Mouse (Mus musculus): Measurements from ENCODE around the gene Atg10. TPM values are rescaled to one million over a fixed set of nuclear protein-coding genes. Genes with fewer than 3 reads are reported as not detected.

The Atg10 gene
- total and polyA plus RNA-seq, 2 experiments from 2014 or later, result 3.2 to 13.2 TPM

DNA sequence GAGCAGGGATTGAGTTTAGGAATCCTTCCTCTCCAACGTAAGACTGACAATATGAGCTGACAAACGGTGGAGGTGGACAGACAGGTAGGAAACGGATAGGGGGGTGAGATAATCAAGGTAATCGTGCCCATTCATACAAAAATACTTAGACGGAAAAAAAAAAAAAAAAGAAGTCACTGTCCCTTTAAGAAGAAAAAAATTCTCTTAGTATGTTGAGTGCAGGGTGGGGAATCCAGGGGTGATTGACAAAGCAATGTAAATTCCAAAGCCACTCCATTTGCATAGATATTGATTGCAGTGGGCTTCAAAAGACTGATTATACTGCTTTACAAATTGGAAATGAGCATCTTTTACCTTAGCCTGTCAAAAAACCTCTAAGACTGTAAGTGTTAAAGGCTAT, 123.4 kb downstream of the Atg10 start:
- Histone ChIP-seq H3K9ac (replicated peaks; ENCODE audit: low read length, poor library complexity, severe bottlenecking) (no peak overlapping the region), H3K4me2 (ENCODE audit: low read depth, low read length, poor library complexity, severe bottlenecking) (no peak overlapping the region), H3K27ac (ENCODE audit: low read depth, low read length) (no peak overlapping the region), H3K27me3 (ENCODE audit: insufficient read depth, low read length) (no peaks in the 10 kb centered on the region), H3K9me3 (ENCODE audit: low read length) (no peaks in the 10 kb centered on the region), H3K4me3 (ENCODE audit: low read depth, low read length) (no peak overlapping the region), H3K4me1 (ENCODE audit: insufficient read depth, low read length) (no peaks in the 10 kb centered on the region), H3K36me3 (ENCODE audit: insufficient read depth, low read length) (no peaks in the 10 kb centered on the region)
- ATAC-seq (ENCODE audit: low FRiP score) (no peak), DNase-seq (ENCODE audit: low spot score) (no peak)
- WGBS, result 72% methylated on average over 5 of the region's 5 CpGs
- no peak for TF ChIP-seq CTCF (IDR thresholded peaks at IDR 0.05)

- H3K4me3 ChIP-seq (ENCODE audit: low read depth, low read length), result no peak overlapping the region
- TF ChIP-seq CTCF (IDR thresholded peaks at IDR 0.05), result no peak
- peaks cover 6% of the 10 kb centered on the region; the same call in 1 of the 2 replicates for H3K4me1 ChIP-seq (ENCODE audit: insufficient read depth, low read length)
- H3K4me2 ChIP-seq (ENCODE audit: low read depth, low read length, poor library complexity, severe bottlenecking), result no peak overlapping the region
- no peak for ATAC-seq (ENCODE audit: low FRiP score)
- WGBS, result 81% methylated on average over 4 of the region's 4 CpGs
- H3K27me3 ChIP-seq (ENCODE audit: insufficient read depth, low read length), result no peaks in the 10 kb centered on the region
- DNase-seq (ENCODE audit: low spot score), result no peak
- no peaks in the 10 kb centered on the region for H3K36me3 ChIP-seq (ENCODE audit: insufficient read depth, low read length)
- peak overlapping the region; percentile 60 for H3K27ac ChIP-seq (ENCODE audit: low read depth, low read length)
- H3K9ac ChIP-seq (replicated peaks; ENCODE audit: low read length, poor library complexity, severe bottlenecking), result no peak overlapping the region
- H3K9me3 ChIP-seq (ENCODE audit: low read length), result no peaks in the 10 kb centered on the region
Measured at GRCm38 (mm10) chr13:91094851-91095250, 128.9 kb downstream of the Atg10 start.

DNA sequence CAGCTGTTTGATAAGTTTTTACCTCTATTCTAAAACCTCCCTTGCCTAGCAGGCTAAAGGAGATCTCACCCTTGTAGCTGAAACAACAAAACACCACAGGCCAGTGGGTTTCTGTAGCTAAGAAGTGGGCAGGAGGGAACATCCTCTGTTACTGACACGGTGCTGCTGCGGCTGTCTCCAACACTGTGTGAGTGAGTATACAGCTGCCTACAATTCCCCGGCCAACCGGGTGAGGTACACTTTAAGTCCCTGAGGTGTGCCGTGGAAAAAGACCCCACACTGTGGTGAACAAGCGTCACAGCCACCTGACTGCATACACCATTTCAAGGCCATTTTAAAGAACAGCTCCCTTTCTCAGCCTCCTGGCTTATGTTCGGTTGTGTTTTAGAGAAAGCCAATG, 129.6 kb downstream of the Atg10 start:
- no peak overlapping the region for H3K9ac ChIP-seq (replicated peaks; ENCODE audit: low read length, poor library complexity, severe bottlenecking)
- 13% methylated on average over 7 of the region's 7 CpGs for WGBS
- H3K27ac ChIP-seq (ENCODE audit: low read depth, low read length), result peak overlapping the region; percentile 60

GRCm38 (mm10) chr13:91093610-91094009, 130.2 kb downstream of the Atg10 start:
- no peak overlapping the region for H3K4me3 ChIP-seq (ENCODE audit: low read depth, low read length)
- H3K4me2 ChIP-seq (ENCODE audit: low read depth, low read length, poor library complexity, severe bottlenecking), result no peak overlapping the region
- ATAC-seq (ENCODE audit: low FRiP score), result no peak
- peak; percentile 27 for DNase-seq (ENCODE audit: low spot score)
- H3K9me3 ChIP-seq (ENCODE audit: low read length), result no peaks in the 10 kb centered on the region
- peaks cover 6% of the 10 kb centered on the region; the same call in 1 of the 2 replicates for H3K4me1 ChIP-seq (ENCODE audit: insufficient read depth, low read length)
- WGBS, result 6% methylated on average over 1 of the region's 1 CpGs
- H3K9ac ChIP-seq (replicated peaks; ENCODE audit: low read length, poor library complexity, severe bottlenecking), result no peak overlapping the region
- no peak for TF ChIP-seq CTCF (IDR thresholded peaks at IDR 0.05)
- no peaks in the 10 kb centered on the region for H3K36me3 ChIP-seq (ENCODE audit: insufficient read depth, low read length)
- H3K27ac ChIP-seq (ENCODE audit: low read depth, low read length), result peak overlapping the region; percentile 60; the same call in 1 of the 2 replicates
- no peaks in the 10 kb centered on the region for H3K27me3 ChIP-seq (ENCODE audit: insufficient read depth, low read length)

More for the DNA sequence above, 129.6 kb downstream of the Atg10 start:
- Histone ChIP-seq H3K4me3 (ENCODE audit: low read depth, low read length) (no peak overlapping the region), H3K9me3 (ENCODE audit: low read length) (no peaks in the 10 kb centered on the region), H3K36me3 (ENCODE audit: insufficient read depth, low read length) (no peaks in the 10 kb centered on the region), H3K4me2 (ENCODE audit: low read depth, low read length, poor library complexity, severe bottlenecking) (no peak overlapping the region), H3K27me3 (ENCODE audit: insufficient read depth, low read length) (no peaks in the 10 kb centered on the region), H3K4me1 (ENCODE audit: insufficient read depth, low read length) (peaks cover 6% of the 10 kb centered on the region; the same call in 1 of the 2 replicates)
- peak; percentile 60 for ATAC-seq (ENCODE audit: low FRiP score)
- peak; percentile 57 for DNase-seq (ENCODE audit: low spot score)
- peak; percentile 33 for TF ChIP-seq CTCF (IDR thresholded peaks at IDR 0.05)

DNA sequence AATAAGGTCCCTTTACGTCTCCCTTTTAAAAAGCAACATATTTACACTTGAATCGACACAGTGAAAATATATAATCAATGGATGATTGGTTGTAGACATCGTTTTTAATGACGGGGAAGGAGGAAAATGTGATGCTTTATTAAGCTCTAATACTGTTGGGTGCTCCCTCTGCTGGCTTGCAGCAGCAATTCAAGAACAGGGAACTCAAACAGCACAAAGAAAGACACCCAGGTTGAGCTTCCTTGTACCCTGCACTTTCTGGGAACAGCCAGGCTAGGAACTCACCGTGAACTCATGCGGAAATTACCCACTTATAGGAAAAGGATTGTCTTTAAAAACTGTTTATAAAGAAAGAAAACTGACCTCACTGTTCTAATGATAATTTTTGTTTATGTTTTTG, 130.6 kb downstream of the Atg10 start:
- Histone ChIP-seq H3K4me1 (ENCODE audit: insufficient read depth, low read length) (peaks cover 6% of the 10 kb centered on the region; the same call in 1 of the 2 replicates), H3K4me3 (ENCODE audit: low read depth, low read length) (no peak overlapping the region), H3K36me3 (ENCODE audit: insufficient read depth, low read length) (no peaks in the 10 kb centered on the region), H3K4me2 (ENCODE audit: low read depth, low read length, poor library complexity, severe bottlenecking) (no peak overlapping the region), H3K27ac (ENCODE audit: low read depth, low read length) (no peak overlapping the region), H3K9me3 (ENCODE audit: low read length) (no peaks in the 10 kb centered on the region), H3K9ac (replicated peaks; ENCODE audit: low read length, poor library complexity, severe bottlenecking) (no peak overlapping the region), H3K27me3 (ENCODE audit: insufficient read depth, low read length) (no peaks in the 10 kb centered on the region)
- DNase-seq (ENCODE audit: low spot score) (peak; percentile 70), ATAC-seq (ENCODE audit: low FRiP score) (peak; percentile 51; the same call in 1 of the 2 replicates)
- TF ChIP-seq CTCF (IDR thresholded peaks at IDR 0.05), result peak; percentile 87
- whole genome bisulfite sequencing, result 26% methylated on average over 6 of the region's 6 CpGs

DNA sequence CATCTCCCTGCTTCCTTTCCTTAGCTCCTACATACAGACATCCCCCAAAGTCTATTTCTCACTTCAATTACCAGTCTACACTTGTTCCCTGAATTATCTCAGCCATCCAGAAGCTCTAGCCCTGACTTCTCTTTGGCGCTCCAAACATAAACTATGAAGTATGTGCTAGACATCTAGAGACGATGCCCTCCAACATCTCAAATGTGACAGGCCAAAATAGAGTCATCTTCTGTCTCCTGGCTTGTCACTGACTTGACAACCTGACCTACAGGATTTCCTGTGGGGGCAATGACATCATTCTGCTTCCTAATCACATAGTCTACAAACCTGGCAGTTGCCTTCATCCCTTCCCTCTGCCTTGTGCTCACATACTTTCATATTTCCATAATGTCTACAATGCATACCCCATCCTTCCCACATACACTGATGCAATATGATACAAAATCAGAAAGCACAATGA, 132.0 kb downstream of the Atg10 start:
- DNase-seq (ENCODE audit: low spot score) (no peak), ATAC-seq (ENCODE audit: low FRiP score) (no peak)
- WGBS, result 91% methylated on average over 2 of the region's 2 CpGs
- H3K4me2 ChIP-seq (ENCODE audit: low read depth, low read length, poor library complexity, severe bottlenecking), result no peak overlapping the region
- H3K4me1 ChIP-seq (ENCODE audit: insufficient read depth, low read length), result peaks cover 6% of the 10 kb centered on the region; the same call in 1 of the 2 replicates
- H3K27ac ChIP-seq (ENCODE audit: low read depth, low read length), result no peak overlapping the region
- H3K9ac ChIP-seq (replicated peaks; ENCODE audit: low read length, poor library complexity, severe bottlenecking), result no peak overlapping the region
- no peak for TF ChIP-seq CTCF (IDR thresholded peaks at IDR 0.05)
- H3K27me3 ChIP-seq (ENCODE audit: insufficient read depth, low read length), result no peaks in the 10 kb centered on the region
- H3K9me3 ChIP-seq (ENCODE audit: low read length), result no peaks in the 10 kb centered on the region
- no peaks in the 10 kb centered on the region for H3K36me3 ChIP-seq (ENCODE audit: insufficient read depth, low read length)
- H3K4me3 ChIP-seq (ENCODE audit: low read depth, low read length), result no peak overlapping the region
